Mouse (Mus musculus) gastrocnemius, postnatal 10 days (tissue): ENCODE results near the gene Acox1. TPM values are rescaled to one million over a fixed set of nuclear protein-coding genes. Genes with fewer than 3 reads are reported as not detected.

ENCODE experiments used
- DNase-seq: peaks from one replicate; pipeline ENCODE4 v3.0.0; 2021; ENCODE audit warnings: mixed read lengths
- long read RNA-seq, 2 experiments: library from polyadenylated mRNA; stranded (forward); transcript quantifications; one replicate each; pipeline ENCODE4 v2.0.0; 2021
- total RNA-seq, 2 experiments: library from RNA; stranded (reverse); gene quantifications; 2 replicates each; pipeline ENCODE4 v1.2.3; 2021

Acox1 gene
- total RNA-seq, result 10 to 100 TPM; 39.1 to 41.4 TPM
- long read RNA-seq, experiment 1, transcript Acox1-201 (14 exons, 3,987 nt), result major isoform, 33 of 36 reads
- long read RNA-seq, experiment 1, partial matches to known transcripts, result 3 of 36 reads
- long read RNA-seq, experiment 1, other reads (novel, unspliced or antisense), result 0 of 36 reads
- long read RNA-seq, experiment 2, transcript Acox1-201 (14 exons, 3,987 nt), result major isoform, 39 of 49 reads
- long read RNA-seq, experiment 2, partial matches to known transcripts, result 4 of 49 reads
- long read RNA-seq, experiment 2, other reads (novel, unspliced or antisense), result 6 of 49 reads

DNA sequence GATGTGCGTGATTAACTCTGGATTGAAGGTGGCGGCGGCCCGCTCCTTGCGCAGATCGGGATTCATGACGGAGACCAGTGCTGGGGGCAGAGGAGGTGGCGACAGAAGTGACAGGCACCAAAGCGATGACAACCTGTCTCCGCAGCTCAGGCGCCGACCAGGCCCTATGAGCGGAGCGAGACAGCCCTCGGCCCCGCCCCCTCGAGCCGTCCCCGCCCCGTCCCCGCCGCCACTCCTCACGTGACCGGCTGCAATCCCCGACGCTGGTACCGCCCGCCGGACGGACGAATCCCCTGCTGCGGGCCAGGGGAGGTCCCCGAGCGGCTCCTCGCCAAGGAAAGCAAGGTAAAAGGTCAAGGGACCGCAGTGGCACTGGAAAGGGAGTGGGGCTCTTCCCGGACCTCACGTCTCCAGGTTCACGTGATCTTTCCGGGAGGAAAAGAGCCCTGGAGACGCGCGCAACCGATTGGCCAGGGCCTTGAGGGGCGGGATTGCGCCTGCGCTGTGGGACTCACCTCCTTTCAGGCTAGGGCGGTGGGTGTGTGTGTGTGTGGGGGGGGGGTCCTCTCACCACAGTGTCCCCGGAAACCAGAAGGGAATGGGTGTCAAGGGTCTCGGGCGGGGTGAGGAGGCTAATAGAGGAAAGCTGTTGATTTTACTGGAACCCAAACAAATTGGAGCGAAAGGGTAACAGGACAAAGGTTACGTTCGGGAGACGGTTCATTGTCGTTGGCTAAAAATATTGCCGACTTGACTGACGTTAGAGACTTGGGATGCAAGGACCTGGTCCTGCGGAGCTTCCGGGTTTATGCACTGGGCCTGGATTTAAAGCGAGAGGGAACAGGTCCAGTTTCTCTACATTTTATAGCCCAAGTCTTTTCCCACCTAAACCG, at the start of gene Acox1, which contains the start of gene Ten1:
Gene Acox1, minus strand, starts transcription at position 407 of the 893 bp plus-strand sequence.
Gene Ten1, plus strand, starts transcription at position 217 of the 893 bp plus-strand sequence.
- DNase-seq, result peak; percentile 96

- no peak for DNase-seq
Measured at GRCm38 (mm10) chr11:116247502-116248222, 48.8 kb upstream of the Acox1 start.

GRCm38 (mm10) chr11:116245616-116246015, 46.8 kb upstream of the Acox1 start:
- DNase-seq, result no peak

GRCm38 (mm10) chr11:116244580-116244979, 45.7 kb upstream of the Acox1 start:
- DNase-seq, result no peak

DNA sequence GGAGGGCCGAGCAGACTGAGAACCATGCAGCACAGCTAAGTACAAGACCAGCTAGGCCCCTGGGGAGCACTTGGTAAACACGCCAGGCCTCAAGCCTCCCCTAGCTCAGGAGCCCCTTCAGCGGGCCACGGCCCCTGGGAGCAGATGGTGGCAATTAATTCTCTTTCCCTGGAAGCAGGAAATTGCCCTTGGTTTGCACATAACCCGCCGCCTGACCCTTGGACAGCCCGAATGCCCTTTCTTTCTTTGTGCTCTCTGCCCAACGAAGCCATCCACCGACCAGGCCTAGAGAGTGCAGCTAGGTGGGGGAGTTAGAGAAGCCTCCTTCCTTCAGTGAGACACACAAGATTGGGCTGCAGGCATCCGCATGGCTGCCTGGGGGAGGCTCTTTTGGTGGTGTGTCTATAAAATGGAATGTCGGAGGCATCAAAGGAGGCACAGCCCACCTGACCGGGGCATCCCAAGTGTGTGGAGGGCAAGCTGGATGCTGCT, 42.9 kb upstream of the Acox1 start:
- DNase-seq, result no peak

DNA sequence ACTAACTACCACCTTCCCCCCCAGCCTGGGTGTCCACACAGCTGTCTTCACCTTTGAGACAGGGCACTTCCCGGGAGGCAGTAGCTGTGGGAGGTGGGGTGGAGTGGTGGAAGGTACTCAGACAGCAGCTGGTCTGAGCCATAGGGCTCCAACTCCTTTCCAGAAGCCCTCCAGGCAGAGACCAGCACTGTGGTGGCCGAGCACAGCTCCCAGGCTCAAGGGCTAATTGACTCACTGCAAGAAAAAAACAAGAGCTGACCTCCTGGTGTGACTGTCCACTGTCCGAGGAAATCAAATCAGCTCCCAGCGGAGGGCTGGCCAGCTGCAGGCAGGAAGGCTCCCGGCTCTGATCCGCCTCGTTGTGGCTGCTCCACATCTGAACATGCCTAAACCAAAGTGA, 41.0 kb upstream of the Acox1 start:
- DNase-seq, result no peak

DNA sequence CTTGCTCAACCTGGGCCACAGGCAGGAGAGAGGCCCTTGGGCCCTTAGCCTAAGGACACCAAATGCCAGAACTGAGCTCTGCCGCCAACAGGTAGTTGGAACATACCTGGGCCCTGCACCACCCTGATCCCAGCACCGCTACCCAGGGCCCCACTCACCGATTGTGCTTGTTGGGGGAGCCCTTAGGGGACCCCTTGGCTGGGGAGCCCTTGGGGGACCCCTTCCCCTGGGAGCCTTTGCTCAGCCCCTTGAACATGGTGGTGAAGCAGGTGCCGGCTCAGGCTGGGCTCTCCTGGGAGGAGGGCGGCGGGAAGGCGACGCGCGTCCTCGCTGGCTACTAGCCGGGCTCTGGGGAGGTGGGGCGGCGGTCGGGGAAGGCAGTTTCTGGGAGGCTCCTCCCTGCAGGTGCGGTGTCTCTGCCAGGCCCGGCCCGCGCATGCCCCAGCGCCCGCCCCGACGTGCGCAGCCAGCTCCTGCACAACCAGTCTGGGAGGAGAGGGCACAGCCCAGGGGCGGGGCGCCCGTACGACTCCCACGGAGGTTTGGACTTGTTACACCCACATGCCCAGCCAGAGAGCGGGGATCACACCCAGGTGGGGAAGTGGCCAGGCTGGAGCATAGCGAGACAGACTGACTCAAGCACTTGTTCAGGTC, 39.0 kb upstream of the Acox1 start, which contains the start of gene Evpl:
Gene Evpl, minus strand, starts transcription at position 336 of the 654 bp plus-strand sequence.
- peak; percentile 23 for DNase-seq

DNA sequence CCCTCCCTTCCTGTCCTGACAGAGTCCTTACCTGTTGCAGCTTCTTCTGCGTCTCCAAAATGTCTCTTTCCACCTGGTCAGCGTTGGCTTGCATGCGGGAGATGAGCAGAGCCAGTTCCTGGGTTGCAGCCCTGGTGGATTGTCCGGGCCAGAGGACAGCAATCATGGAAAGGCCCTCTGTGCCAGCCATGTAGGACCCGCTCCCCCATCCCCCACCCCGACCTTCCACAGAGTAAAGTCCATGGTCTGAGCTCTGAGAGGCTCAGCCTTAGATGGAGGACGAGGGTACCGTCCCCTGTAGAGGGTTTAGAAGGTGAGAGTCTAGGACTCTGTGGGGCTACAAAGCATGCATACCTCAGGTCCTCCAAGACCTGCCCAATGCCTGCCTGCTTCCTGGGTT, 36.1 kb upstream of the Acox1 start:
- no peak for DNase-seq

- DNase-seq, result no peak
Measured at GRCm38 (mm10) chr11:116232427-116232826, 33.6 kb upstream of the Acox1 start.

DNA sequence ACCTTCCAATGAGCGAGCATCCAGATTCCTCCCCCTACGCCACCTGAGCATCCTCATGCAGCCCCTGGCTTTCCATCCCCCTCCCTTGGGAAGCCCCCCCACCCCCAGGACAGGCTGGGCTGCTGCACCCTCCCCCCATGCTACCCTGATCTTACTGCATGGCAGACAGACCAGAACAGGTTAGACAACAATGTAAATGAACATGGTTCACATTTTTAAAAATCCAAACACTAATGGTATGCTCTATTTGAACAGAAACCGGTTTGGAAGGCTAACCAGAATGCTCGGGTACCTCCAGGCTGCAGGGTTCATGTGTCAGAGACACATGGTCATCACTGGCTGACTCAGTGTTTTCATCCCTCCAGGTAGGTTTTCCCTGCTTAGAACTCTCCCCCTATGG, 29.9 kb upstream of the Acox1 start:
- DNase-seq, result no peak

DNA sequence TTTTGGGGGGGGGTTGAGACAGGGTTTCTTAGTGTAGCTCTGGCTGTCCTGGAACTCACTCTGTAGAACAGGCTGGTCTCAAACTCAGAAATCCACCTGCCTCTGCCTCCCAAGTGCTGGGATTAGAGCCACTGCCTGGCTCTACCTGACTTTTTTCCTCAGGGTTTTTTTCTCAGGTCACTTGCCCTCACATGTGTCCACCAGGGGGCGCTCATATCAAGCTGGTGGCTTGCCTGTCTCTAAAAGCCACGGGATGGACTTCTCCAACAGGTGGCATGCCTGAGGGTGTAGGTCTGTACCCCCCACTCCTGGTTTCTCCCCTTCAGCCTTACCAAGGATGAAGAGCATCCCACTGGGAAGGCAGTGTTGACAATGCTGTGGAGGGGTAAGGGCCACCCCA, 27.6 kb upstream of the Acox1 start:
- DNase-seq, result peak; percentile 93

GRCm38 (mm10) chr11:116222740-116223059, 23.9 kb upstream of the Acox1 start:
- no peak for DNase-seq

GRCm38 (mm10) chr11:116221931-116222739, 23.3 kb upstream of the Acox1 start:
- no peak for DNase-seq

DNA sequence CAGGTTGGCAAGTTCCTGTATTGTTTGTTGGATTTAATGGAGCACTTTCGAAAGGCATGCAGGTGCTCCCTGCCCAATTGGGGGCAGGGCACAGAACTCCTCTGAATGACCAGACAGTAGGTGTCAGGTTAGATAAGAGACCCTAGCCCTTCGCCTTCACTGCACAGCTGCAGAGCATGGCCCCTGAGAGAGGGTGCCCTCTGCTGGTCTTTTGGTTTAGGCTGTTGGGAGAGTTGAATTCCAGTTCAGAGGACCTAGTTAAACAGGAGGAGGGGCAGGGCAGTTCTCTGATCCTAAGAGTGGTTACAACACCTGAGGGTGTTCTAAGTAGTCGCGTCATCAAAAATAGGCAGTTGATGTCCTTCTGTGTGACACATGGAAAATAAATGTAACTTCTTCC, 21.0 kb upstream of the Acox1 start:
- peak; percentile 67 for DNase-seq

DNA sequence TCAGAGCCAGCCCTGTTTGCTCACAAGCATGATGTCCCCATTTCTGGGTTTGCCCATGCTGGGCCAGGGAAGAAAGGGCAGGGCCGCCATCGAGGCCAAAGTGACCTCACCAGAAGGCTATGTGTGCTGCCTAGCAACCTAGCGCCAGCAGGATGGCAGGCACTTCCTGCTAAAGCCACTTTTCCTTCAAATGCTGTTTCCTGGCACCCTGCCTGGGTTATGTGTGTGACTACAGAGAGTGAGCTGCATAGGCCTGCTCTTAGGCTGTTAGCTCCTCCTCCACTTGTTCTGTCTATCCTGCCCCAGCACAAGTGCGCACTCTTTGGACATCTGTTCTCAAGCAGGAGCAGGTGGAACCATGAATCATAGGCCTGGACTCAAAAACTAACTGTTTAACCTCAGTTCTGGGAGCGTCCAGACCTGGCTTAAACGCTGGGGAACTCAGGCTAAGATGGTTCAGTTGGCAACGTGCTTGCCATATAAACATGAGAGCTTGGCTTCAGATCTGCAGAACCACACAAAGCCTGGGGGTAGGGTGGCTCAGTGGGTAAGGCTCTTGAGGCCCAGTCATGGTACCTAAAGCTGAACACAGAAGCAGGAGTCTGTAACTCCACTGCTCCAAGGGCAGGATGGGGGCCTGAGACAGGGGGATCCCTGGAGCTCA, 20.0 kb upstream of the Acox1 start:
- DNase-seq, result peak; percentile 84

GRCm38 (mm10) chr11:116218263-116218662, 19.4 kb upstream of the Acox1 start:
- DNase-seq, result no peak

DNA sequence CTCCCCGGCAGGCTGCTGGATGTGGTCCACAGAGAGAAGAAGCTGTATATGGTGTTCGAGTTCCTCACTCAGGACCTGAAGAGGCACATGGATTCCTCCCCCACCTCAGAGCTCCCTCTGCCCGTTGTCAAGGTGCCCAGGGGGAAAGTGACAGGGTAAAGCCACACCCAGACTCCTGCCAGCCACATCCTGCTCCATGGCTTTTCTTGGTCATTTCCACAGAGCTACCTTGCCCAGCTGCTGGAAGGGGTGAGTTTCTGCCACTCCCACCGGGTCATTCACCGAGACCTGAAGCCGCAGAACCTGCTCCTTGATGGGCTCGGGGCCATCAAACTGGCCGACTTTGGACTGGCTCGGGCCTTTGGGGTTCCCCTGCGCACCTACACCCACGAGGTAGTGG, 17.7 kb upstream of the Acox1 start:
- DNase-seq, result no peak

GRCm38 (mm10) chr11:116215991-116216390, 17.1 kb upstream of the Acox1 start:
- no peak for DNase-seq

- DNase-seq, result no peak
Measured at GRCm38 (mm10) chr11:116215181-116215580, 16.3 kb upstream of the Acox1 start.

- DNase-seq, result no peak
Measured at GRCm38 (mm10) chr11:116213877-116214510, 15.1 kb upstream of the Acox1 start.
